Mouse (Mus musculus) liver, embryonic 16.5 days (tissue): ENCODE results near the gene Hapln1. TPM values are rescaled to one million over a fixed set of nuclear protein-coding genes. Genes with fewer than 3 reads are reported as not detected.

ENCODE experiments used
- ATAC-seq: fragments of 200-750 bp; cut with Nextera tagmentation; 2 replicates; pipeline ENCODE4 v1.8.0; 2017; ENCODE audit warnings: low read depth, mild to moderate bottlenecking, moderate number of reproducible peaks, moderate library complexity
- H3K27ac ChIP-seq: fragments of 300-500 bp; sonication (generic); 2 replicates; pipeline ENCODE4 v1.5.1; 2014; ENCODE audit warnings: mild to moderate bottlenecking, low read length
- H3K27me3 ChIP-seq: fragments of 300-500 bp; sonication (generic); 2 replicates; pipeline ENCODE4 v1.6.1; 2014; ENCODE audit warnings: low read depth, low read length, mixed read lengths; ENCODE audit not compliant: control insufficient read depth, insufficient read depth
- H3K36me3 ChIP-seq: fragments of 300-500 bp; sonication (generic); 2 replicates; pipeline ENCODE4 v1.6.1; 2014; ENCODE audit warnings: mild to moderate bottlenecking; ENCODE audit not compliant: control insufficient read depth, insufficient read depth
- H3K4me1 ChIP-seq: fragments of 300-500 bp; sonication (generic); 2 replicates; pipeline ENCODE4 v1.6.1; 2014; ENCODE audit warnings: low read depth, low read length, mixed read lengths; ENCODE audit not compliant: control insufficient read depth
- H3K4me2 ChIP-seq: fragments of 300-500 bp; sonication (generic); 2 replicates; pipeline ENCODE4 v1.6.1; 2014; ENCODE audit warnings: low read depth, low read length, mixed read lengths
- H3K4me3 ChIP-seq: fragments of 300-500 bp; sonication (generic); 2 replicates; pipeline ENCODE4 v1.5.1; 2014; ENCODE audit warnings: low read depth, mild to moderate bottlenecking, low read length
- H3K9ac ChIP-seq: fragments of 300-500 bp; sonication (generic); 2 replicates; pipeline ENCODE4 v1.6.1; 2014; ENCODE audit warnings: low read depth, low read length
- H3K9me3 ChIP-seq: fragments of 300-500 bp; sonication (generic); replicated peaks from 2 replicates; pipeline ENCODE4 v1.6.1; 2016; ENCODE audit warnings: low read length; ENCODE audit not compliant: control insufficient read depth
- WGBS: fragments of 180-500 bp; shearing (Covaris S2); extraction: QIAGEN DNeasy Blood & Tissue Kit; methylation state at CpG from one replicate; pipeline ENCODE4 v1.1.7; 2014; ENCODE audit not compliant: insufficient replicate concordance; 5-methylcytosine and 5-hydroxymethylcytosine counted together
- polyA plus RNA-seq: library from polyadenylated mRNA; unstranded; fragments of >200 nt; fragmentation: Nextera tagmentation; extraction: Ambion mirVana; gene quantifications from 2 replicates; pipeline ENCODE4 v1.2.1, GENCODE M21; 2015

Gene Hapln1
- polyA plus RNA-seq, 1 experiment from 2014 or later, result 0.20 TPM

GRCm38 (mm10) chr13:89637012-89637411 is 97.4 kb downstream of the Hapln1 start:
- Histone ChIP-seq H3K27ac (no peak overlapping the region), H3K36me3 (no peaks in the 10 kb centered on the region), H3K4me3 (no peak overlapping the region), H3K9ac (no peak overlapping the region), H3K27me3 (no peaks in the 10 kb centered on the region), H3K4me1 (no peaks in the 10 kb centered on the region), H3K9me3 (no peaks in the 10 kb centered on the region), H3K4me2 (no peak overlapping the region)
- ATAC-seq, result no peak
- WGBS, result 57% methylated on average over 3 of the region's 3 CpGs

GRCm38 (mm10) chr13:89645589-89645988 is 106.0 kb downstream of the Hapln1 start:
- no peak for ATAC-seq
- Histone ChIP-seq H3K9ac (no peak overlapping the region), H3K36me3 (no peaks in the 10 kb centered on the region), H3K27ac (no peak overlapping the region), H3K27me3 (no peaks in the 10 kb centered on the region), H3K4me1 (no peaks in the 10 kb centered on the region), H3K4me2 (no peak overlapping the region), H3K4me3 (no peak overlapping the region), H3K9me3 (no peaks in the 10 kb centered on the region)
- 81% methylated on average over 2 of the region's 2 CpGs for WGBS

GRCm38 (mm10) chr13:89652773-89653172 is 113.2 kb downstream of the Hapln1 start:
- no peak for ATAC-seq
- Histone ChIP-seq H3K9ac (no peak overlapping the region), H3K9me3 (no peaks in the 10 kb centered on the region), H3K4me1 (no peaks in the 10 kb centered on the region), H3K27me3 (no peaks in the 10 kb centered on the region), H3K4me3 (no peak overlapping the region), H3K27ac (no peak overlapping the region), H3K36me3 (no peaks in the 10 kb centered on the region), H3K4me2 (no peak overlapping the region)
- 18% methylated on average over 1 of the region's 1 CpGs for WGBS

- no peaks in the 10 kb centered on the region for H3K4me1 ChIP-seq
- no peak overlapping the region for H3K4me3 ChIP-seq
- 50% methylated on average over 2 of the region's 2 CpGs for WGBS
- no peak for ATAC-seq
- H3K36me3 ChIP-seq, result no peaks in the 10 kb centered on the region
- no peaks in the 10 kb centered on the region for H3K27me3 ChIP-seq
- no peak overlapping the region for H3K27ac ChIP-seq
- H3K4me2 ChIP-seq, result no peak overlapping the region
- H3K9ac ChIP-seq, result no peak overlapping the region
- no peaks in the 10 kb centered on the region for H3K9me3 ChIP-seq
These were observed 113.7 kb downstream of the Hapln1 start for GRCm38 (mm10) chr13:89653279-89653678.

- 80% methylated on average over 11 of the region's 11 CpGs for WGBS
- no peak overlapping the region for H3K4me2 ChIP-seq
- no peaks in the 10 kb centered on the region for H3K9me3 ChIP-seq
- H3K27ac ChIP-seq, result no peak overlapping the region
- H3K4me3 ChIP-seq, result no peak overlapping the region
- H3K27me3 ChIP-seq, result no peaks in the 10 kb centered on the region
- H3K9ac ChIP-seq, result no peak overlapping the region
- no peaks in the 10 kb centered on the region for H3K4me1 ChIP-seq
- no peaks in the 10 kb centered on the region for H3K36me3 ChIP-seq
- no peak for ATAC-seq
These were observed 117.5 kb downstream of the Hapln1 start for GRCm38 (mm10) chr13:89657046-89657445.

Other genes starting within 250 kb of the Hapln1 start
- gene Vcan, start 202.7 kb downstream of the Hapln1 start, polyA plus RNA-seq, result 1.1 and 1.2 TPM in 2 replicates